Mouse (Mus musculus): Measurements from ENCODE around the gene Alpk3. TPM values are rescaled to one million over a fixed set of nuclear protein-coding genes. Genes with fewer than 3 reads are reported as not detected.

Alpk3 gene
- polyA plus RNA-seq, 1 experiment: 0.22 TPM

DNA sequence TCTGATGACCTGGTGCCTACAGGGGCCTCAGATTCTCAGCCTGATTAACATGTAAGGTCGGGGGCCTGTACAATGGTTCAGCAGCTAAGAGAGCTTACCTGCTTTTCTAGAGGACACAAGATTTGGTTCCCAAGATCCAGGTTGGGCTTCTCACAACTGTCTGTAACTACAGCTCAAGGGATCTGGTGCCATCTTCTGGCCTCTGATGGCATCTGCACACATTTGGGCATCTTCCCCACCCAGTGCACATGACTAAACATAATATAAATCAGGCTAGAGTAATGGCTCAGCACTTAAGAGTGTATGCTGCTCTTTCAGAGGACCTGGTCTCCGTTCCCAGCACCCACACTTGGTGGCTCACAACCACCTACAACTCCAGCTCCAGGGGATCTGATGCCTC lies 3.5 kb downstream of the Alpk3 start:
- TF ChIP-seq POLR2A (IDR thresholded peaks at IDR 0.05; ENCODE audit: borderline replicate concordance, control insufficient read depth, low read depth, low read length) (no peak), CTCF (IDR thresholded peaks at IDR 0.05; ENCODE audit: control insufficient read depth, insufficient read depth, low read length) (peak; percentile 72)
- 68% methylated on average over 2 of the region's 2 CpGs for WGBS
- Histone ChIP-seq H3K4me3 (replicated peaks; ENCODE audit: control insufficient read depth, low read depth, low read length) (no peak overlapping the region), H3K27ac (ENCODE audit: control insufficient read depth, insufficient read depth, low read depth, low read length, poor library complexity) (no peak overlapping the region), H3K4me1 (ENCODE audit: control insufficient read depth, insufficient read depth, low read length) (no peaks in the 10 kb centered on the region; the same call in 1 of the 2 replicates)

- TF ChIP-seq POLR2A (IDR thresholded peaks at IDR 0.05; ENCODE audit: borderline replicate concordance, control insufficient read depth, low read depth, low read length) (no peak), CTCF (IDR thresholded peaks at IDR 0.05; ENCODE audit: control insufficient read depth, insufficient read depth, low read length) (no peak)
- WGBS: 79% methylated on average over 11 of the region's 11 CpGs
- no peaks in the 10 kb centered on the region; the same call in 1 of the 2 replicates for H3K4me1 ChIP-seq (ENCODE audit: control insufficient read depth, insufficient read depth, low read length)
Measured at GRCm38 (mm10) chr7:81061936-81062335, 4.5 kb downstream of the Alpk3 start.

DNA sequence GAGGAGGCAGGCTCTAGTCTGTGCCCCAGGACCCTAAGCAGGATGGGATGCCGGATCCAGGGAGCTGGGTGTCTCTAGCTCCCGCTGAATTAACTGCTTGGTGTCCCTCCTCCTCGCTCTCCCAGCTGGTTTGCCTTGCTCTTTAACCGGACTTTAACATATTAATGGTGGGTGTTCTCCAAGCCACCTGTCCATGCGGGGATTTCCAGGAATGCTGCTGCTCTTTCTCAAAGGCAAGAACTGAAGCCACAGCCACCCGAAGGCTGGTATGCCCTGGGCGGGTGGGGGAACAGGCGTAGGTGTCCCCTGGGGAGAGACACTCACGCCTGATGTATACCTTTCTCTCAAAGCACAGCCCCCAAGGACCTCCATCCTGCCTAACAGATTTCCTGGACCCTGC lies 5.9 kb downstream of the Alpk3 start:
- Histone ChIP-seq H3K4me1 (ENCODE audit: control insufficient read depth, insufficient read depth, low read length) (no peaks in the 10 kb centered on the region), H3K4me3 (replicated peaks; ENCODE audit: control insufficient read depth, low read depth, low read length) (no peak overlapping the region), H3K27ac (ENCODE audit: control insufficient read depth, insufficient read depth, low read depth, low read length, poor library complexity) (no peak overlapping the region)
- WGBS: 79% methylated on average over 9 of the region's 9 CpGs
- TF ChIP-seq CTCF (IDR thresholded peaks at IDR 0.05; ENCODE audit: control insufficient read depth, insufficient read depth, low read length): no peak
- no peak for TF ChIP-seq POLR2A (IDR thresholded peaks at IDR 0.05; ENCODE audit: borderline replicate concordance, control insufficient read depth, low read depth, low read length)

More at GRCm38 (mm10) chr7:81061936-81062335, 4.5 kb downstream of the Alpk3 start:
- Histone ChIP-seq H3K27ac (ENCODE audit: control insufficient read depth, insufficient read depth, low read depth, low read length, poor library complexity) (no peak overlapping the region), H3K4me3 (replicated peaks; ENCODE audit: control insufficient read depth, low read depth, low read length) (no peak overlapping the region)

- TF ChIP-seq POLR2A (IDR thresholded peaks at IDR 0.05; ENCODE audit: borderline replicate concordance, control insufficient read depth, low read depth, low read length) (no peak), CTCF (IDR thresholded peaks at IDR 0.05; ENCODE audit: control insufficient read depth, insufficient read depth, low read length) (no peak)
- Histone ChIP-seq H3K4me1 (ENCODE audit: control insufficient read depth, insufficient read depth, low read length) (no peaks in the 10 kb centered on the region), H3K27ac (ENCODE audit: control insufficient read depth, insufficient read depth, low read depth, low read length, poor library complexity) (no peak overlapping the region), H3K4me3 (replicated peaks; ENCODE audit: control insufficient read depth, low read depth, low read length) (no peak overlapping the region)
- 4% methylated on average over 6 of the region's 6 CpGs for WGBS
Measured at GRCm38 (mm10) chr7:81066714-81067113, 9.3 kb downstream of the Alpk3 start.

DNA sequence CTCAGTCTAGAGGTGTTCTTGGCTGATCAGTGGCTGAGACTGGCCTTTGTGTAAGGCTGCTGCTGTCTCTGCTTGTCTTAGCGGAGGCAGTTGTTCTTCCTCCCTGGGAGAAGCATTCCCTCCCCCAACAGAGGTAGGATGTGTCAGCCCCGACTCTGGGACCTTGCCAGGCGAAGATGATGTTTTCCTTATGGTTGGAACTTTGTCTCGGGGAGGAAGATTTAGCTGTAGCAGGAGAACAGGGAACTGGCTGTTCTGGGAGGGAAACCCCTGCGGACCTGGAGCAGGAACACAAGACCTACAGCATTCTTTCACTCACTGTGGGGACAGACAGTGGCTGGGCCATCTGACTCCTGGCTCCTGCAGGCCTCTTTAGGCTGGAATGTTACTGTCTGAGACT lies 15.1 kb downstream of the Alpk3 start:
- 67% methylated on average over 5 of the region's 5 CpGs for WGBS
- H3K4me3 ChIP-seq (replicated peaks; ENCODE audit: control insufficient read depth, low read depth, low read length): no peak overlapping the region
- no peak overlapping the region for H3K27ac ChIP-seq (ENCODE audit: control insufficient read depth, insufficient read depth, low read depth, low read length, poor library complexity)
- TF ChIP-seq POLR2A (IDR thresholded peaks at IDR 0.05; ENCODE audit: borderline replicate concordance, control insufficient read depth, low read depth, low read length) (no peak), CTCF (IDR thresholded peaks at IDR 0.05; ENCODE audit: control insufficient read depth, insufficient read depth, low read length) (no peak)
- H3K4me1 ChIP-seq (ENCODE audit: control insufficient read depth, insufficient read depth, low read length): peaks cover 3% of the 10 kb centered on the region; the same call in 1 of the 2 replicates

DNA sequence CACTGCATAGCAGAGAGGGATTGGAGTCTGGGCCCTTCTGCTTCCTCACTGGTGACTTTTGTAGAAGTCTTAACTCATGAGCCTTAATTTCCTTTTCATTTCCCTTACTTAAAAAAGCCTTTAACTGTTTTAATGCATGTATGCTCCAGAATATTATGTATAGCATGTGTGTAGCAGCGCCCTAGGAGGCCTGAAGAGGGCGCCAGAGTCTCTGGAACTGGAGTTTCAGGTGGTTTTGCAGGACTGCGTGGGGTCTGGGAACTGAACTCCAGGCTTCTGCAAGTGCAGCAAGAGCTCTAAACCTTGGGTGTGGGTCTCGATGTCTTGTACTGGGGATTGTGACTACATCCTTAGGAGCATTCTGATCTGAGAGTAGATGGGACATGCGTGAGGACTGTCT lies 15.9 kb downstream of the Alpk3 start:
- 77% methylated on average over 5 of the region's 5 CpGs for WGBS
- Histone ChIP-seq H3K4me1 (ENCODE audit: control insufficient read depth, insufficient read depth, low read length) (peaks cover 3% of the 10 kb centered on the region; the same call in 1 of the 2 replicates), H3K27ac (ENCODE audit: control insufficient read depth, insufficient read depth, low read depth, low read length, poor library complexity) (no peak overlapping the region), H3K4me3 (replicated peaks; ENCODE audit: control insufficient read depth, low read depth, low read length) (no peak overlapping the region)
- peak; percentile 37; the same call in 1 of the 2 replicates for TF ChIP-seq CTCF (IDR thresholded peaks at IDR 0.05; ENCODE audit: control insufficient read depth, insufficient read depth, low read length)
- TF ChIP-seq POLR2A (IDR thresholded peaks at IDR 0.05; ENCODE audit: borderline replicate concordance, control insufficient read depth, low read depth, low read length): no peak

- Histone ChIP-seq H3K4me1 (ENCODE audit: control insufficient read depth, insufficient read depth, low read length) (peaks cover 3% of the 10 kb centered on the region; the same call in 1 of the 2 replicates), H3K4me3 (replicated peaks; ENCODE audit: control insufficient read depth, low read depth, low read length) (no peak overlapping the region), H3K27ac (ENCODE audit: control insufficient read depth, insufficient read depth, low read depth, low read length, poor library complexity) (no peak overlapping the region)
- WGBS: 15% methylated on average over 9 of the region's 9 CpGs
- TF ChIP-seq POLR2A (IDR thresholded peaks at IDR 0.05; ENCODE audit: borderline replicate concordance, control insufficient read depth, low read depth, low read length) (no peak), CTCF (IDR thresholded peaks at IDR 0.05; ENCODE audit: control insufficient read depth, insufficient read depth, low read length) (no peak)
Measured at GRCm38 (mm10) chr7:81074546-81074945, 17.1 kb downstream of the Alpk3 start.

DNA sequence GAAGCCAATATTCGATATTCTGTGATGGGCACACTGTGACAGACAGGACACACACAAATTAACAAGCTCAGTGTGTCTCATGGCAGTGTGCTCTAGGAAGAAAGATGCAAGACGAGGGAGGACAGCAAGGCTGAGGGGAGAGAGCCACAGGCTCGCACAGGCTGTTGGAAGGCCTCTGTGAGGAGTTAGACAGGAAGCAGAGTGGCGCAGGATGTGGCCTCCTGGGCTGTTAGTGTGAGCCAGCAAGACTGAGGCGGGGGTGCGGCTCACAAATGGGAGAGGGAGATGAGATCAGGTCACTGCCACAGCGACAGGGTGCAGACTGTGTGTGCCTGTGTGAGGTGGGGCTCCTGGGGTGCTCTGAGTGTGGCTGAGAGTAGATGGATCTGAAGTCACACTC lies 17.9 kb downstream of the Alpk3 start:
- TF ChIP-seq POLR2A (IDR thresholded peaks at IDR 0.05; ENCODE audit: borderline replicate concordance, control insufficient read depth, low read depth, low read length) (no peak), CTCF (IDR thresholded peaks at IDR 0.05; ENCODE audit: control insufficient read depth, insufficient read depth, low read length) (no peak)
- Histone ChIP-seq H3K27ac (ENCODE audit: control insufficient read depth, insufficient read depth, low read depth, low read length, poor library complexity) (no peak overlapping the region; the same call in 1 of the 2 replicates), H3K4me1 (ENCODE audit: control insufficient read depth, insufficient read depth, low read length) (peaks cover 3% of the 10 kb centered on the region; the same call in 1 of the 2 replicates), H3K4me3 (replicated peaks; ENCODE audit: control insufficient read depth, low read depth, low read length) (no peak overlapping the region)
- 4% methylated on average over 7 of the region's 7 CpGs for WGBS

GRCm38 (mm10) chr7:81075732-81076131 lies 18.3 kb downstream of the Alpk3 start:
- no peak overlapping the region for H3K4me3 ChIP-seq (replicated peaks; ENCODE audit: control insufficient read depth, low read depth, low read length)
- WGBS: 72% methylated on average over 5 of the region's 5 CpGs
- no peak overlapping the region for H3K27ac ChIP-seq (ENCODE audit: control insufficient read depth, insufficient read depth, low read depth, low read length, poor library complexity)
- TF ChIP-seq CTCF (IDR thresholded peaks at IDR 0.05; ENCODE audit: control insufficient read depth, insufficient read depth, low read length) (no peak), POLR2A (IDR thresholded peaks at IDR 0.05; ENCODE audit: borderline replicate concordance, control insufficient read depth, low read depth, low read length) (no peak)
- H3K4me1 ChIP-seq (ENCODE audit: control insufficient read depth, insufficient read depth, low read length): peaks cover 3% of the 10 kb centered on the region; the same call in 1 of the 2 replicates

Data from bone marrow, adult 2 months (tissue).